Mouse (Mus musculus) ES-E14 (cell line): Measurements from ENCODE around the gene Pik3r2. TPM values are rescaled to one million over a fixed set of nuclear protein-coding genes. Genes with fewer than 3 reads are reported as not detected.

Experiments used
- DNase-seq: peaks from one replicate; pipeline ENCODE4 v3.0.0-alpha.2; 2013; ENCODE audit warnings: low read depth, low spot score
- H3K27ac ChIP-seq: 2 replicates; pipeline ENCODE4 v1.5.1; 2012; ENCODE audit warnings: low read depth, mild to moderate bottlenecking, low read length, moderate library complexity, mixed read lengths; ENCODE audit not compliant: poor library complexity, insufficient read depth, severe bottlenecking
- H3K36me3 ChIP-seq: 2 replicates; pipeline ENCODE4 v1.6.1; 2012; ENCODE audit warnings: mild to moderate bottlenecking, low read length, moderate library complexity, mixed read lengths; ENCODE audit not compliant: control insufficient read depth, poor library complexity, insufficient read depth, severe bottlenecking
- H3K4me1 ChIP-seq, 2 experiments: fragments of 150-350 bp in 1 of 2; sonication (generic) in 1 of 2; 2 replicates each; pipeline ENCODE4 v1.6.1; 2012; ENCODE audit warnings: low read length in 2 of 2, mild to moderate bottlenecking in 1 of 2, mixed read lengths in 1 of 2; ENCODE audit not compliant: control insufficient read depth in 2 of 2, insufficient read depth in 2 of 2, poor library complexity in 1 of 2
- H3K4me3 ChIP-seq, 2 experiments: fragments of 150-350 bp in 1 of 2; sonication (generic) in 1 of 2; 2 replicates each; pipeline ENCODE4 v1.5.1; 2012; ENCODE audit warnings: low read length in 2 of 2, low read depth in 1 of 2, mild to moderate bottlenecking in 1 of 2, mixed read lengths in 1 of 2; ENCODE audit not compliant: insufficient read depth in 1 of 2, poor library complexity in 1 of 2, severe bottlenecking in 1 of 2
- H3K9ac ChIP-seq: 2 replicates; pipeline ENCODE4 v1.6.1; 2012; ENCODE audit warnings: low read depth, mild to moderate bottlenecking, low read length, mixed read lengths; ENCODE audit not compliant: poor library complexity, insufficient read depth, severe bottlenecking
- H3K9me3 ChIP-seq: fragments of 150-350 bp; sonication (generic); 2 replicates; pipeline ENCODE4 v1.6.1; 2012; ENCODE audit warnings: low read depth, mild to moderate bottlenecking, low read length; ENCODE audit not compliant: control insufficient read depth, insufficient read depth
- CHD2 ChIP-seq: IDR thresholded peaks from 2 replicates; pipeline ENCODE4 v1.6.1; 2014; ENCODE audit warnings: mild to moderate bottlenecking, low read depth, low read length, inconsistent platforms
- HCFC1 ChIP-seq: IDR thresholded peaks from 2 replicates; pipeline ENCODE4 v1.6.1; 2012; ENCODE audit warnings: low read length, inconsistent platforms, borderline replicate concordance; ENCODE audit not compliant: insufficient read depth
- MAFK ChIP-seq: IDR thresholded peaks from 2 replicates; pipeline ENCODE4 v1.6.1; 2014; ENCODE audit warnings: mild to moderate bottlenecking, low read depth, low read length, inconsistent platforms; ENCODE audit not compliant: insufficient read depth
- ZC3H11A ChIP-seq: IDR thresholded peaks from 2 replicates; pipeline ENCODE4 v1.6.1; 2012; ENCODE audit warnings: low read depth, mild to moderate bottlenecking, inconsistent platforms, low read length, borderline replicate concordance
- ZNF384 ChIP-seq: IDR thresholded peaks from 2 replicates; pipeline ENCODE4 v1.6.1; 2012; ENCODE audit warnings: low read depth, low read length, inconsistent platforms
- in situ Hi-C, 2 experiments: fragments of 600-800 bp; cut with MboI; formaldehyde crosslinking; loops; one replicate each; pipeline ENCODE4 v1.15.1; 2025; ENCODE audit warnings: low sequenced_read_pairs in 2 of 2, inconsistent platforms in 1 of 2; ENCODE audit not compliant: unreplicated experiment in 2 of 2
- total RNA-seq: library from RNA; depleted of rRNA; stranded (reverse); fragments of 300-350 nt; gene quantifications from 2 replicates; pipeline ENCODE4 v1.2.3, GENCODE M21; 2012

The Pik3r2 gene
- total RNA-seq, 1 experiment: 52.7 TPM

DNA sequence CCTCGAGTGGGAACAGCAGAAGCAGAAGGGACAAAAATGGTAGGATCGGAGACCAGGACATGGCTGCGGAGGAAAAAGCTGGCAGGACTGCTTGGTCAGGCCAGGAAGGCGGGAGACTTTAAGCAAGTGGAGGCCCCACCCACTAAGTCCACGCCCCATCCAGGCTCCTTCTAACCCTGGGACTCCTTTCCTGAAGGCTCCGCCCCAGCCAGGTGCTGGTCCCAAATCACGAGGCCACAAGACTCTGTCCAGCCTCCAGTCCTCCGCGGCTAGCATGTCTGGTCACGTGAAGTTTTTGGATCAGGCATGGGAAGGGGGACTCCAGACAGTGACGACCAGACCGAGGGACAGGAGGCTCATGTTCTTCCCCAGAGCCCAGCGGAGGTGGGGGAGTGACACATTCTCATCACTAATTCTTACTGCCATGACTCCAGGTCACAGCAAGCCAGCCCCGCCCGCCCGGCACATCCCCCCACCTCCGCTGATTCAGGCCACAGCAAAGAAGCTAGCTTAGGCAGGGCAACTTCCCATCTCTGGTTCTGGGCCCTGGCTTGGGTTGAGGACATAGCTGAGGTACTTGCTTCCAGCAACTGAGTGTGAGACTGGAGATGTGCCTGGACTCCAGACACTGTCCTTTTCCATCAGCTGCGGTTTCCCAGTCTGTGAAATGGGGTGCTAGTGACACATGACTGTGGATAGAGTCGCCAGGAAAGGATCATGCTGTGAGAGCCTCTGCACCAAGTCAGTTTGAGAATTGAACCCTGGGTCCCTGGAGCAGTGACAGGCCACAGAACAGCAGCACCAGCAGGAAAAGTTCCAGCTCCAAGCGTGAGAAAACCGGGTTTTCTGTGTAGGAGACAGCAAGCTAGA lies 9.7 kb downstream of the Pik3r2 start:
- TF ChIP-seq CHD2: no peak
- TF ChIP-seq HCFC1: no peak
- TF ChIP-seq ZNF384: no peak
- TF ChIP-seq ZC3H11A: no peak
- TF ChIP-seq MAFK: no peak
- DNase-seq: peak; percentile 86
- in situ Hi-C loops: no loop called here
- Histone ChIP-seq H3K4me1 (peaks cover 8 to 39% of the 10 kb centered on the region in 2 experiments), H3K27ac (no peak overlapping the region; the same call in 1 of the 2 replicates), H3K9me3 (no peaks in the 10 kb centered on the region), H3K36me3 (peaks cover 37% of the 10 kb centered on the region; the same call in 1 of the 2 replicates), H3K9ac (peak overlapping the region; percentile 79), H3K4me3 (peak overlapping the region; percentile 77 to 80)

DNA sequence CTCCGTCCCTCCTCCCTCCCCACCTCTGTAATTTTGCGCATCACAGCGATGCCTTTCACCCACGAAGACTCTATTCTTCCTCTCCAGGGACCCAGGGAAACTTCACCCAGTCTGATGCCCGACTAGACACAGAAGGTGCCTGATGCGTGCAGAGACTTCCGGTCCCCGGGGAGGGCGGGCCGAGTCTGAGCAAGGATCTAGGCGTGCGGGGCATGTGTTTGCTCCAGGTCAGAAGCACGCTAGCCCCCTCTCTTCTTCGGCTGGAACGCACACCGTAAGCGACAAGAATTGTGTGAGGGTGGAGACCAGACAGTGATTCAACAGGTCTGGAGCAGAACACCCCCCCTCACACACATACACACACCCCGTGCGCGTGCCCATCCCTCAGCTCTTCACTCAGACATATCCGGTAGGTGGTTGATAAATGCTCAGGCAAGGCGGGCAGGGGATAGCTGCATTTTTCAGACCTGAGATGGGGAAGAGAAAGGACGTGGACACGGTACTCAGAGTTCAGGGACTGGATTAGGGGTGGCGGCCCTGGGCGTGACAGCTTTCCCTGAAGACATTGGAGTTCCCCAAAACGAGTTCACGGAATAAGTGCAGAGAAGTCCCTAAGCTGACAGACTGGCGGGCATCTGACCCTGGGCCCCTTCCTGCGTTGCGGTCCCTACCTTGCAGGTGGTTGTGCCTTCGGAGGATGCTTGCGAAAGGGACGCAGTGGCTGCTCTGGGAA lies 10.5 kb downstream of the Pik3r2 start:
- Histone ChIP-seq H3K9me3 (no peaks in the 10 kb centered on the region), H3K4me1 (peaks cover 14 to 37% of the 10 kb centered on the region in 2 experiments), H3K36me3 (peaks cover 29% of the 10 kb centered on the region; the same call in 1 of the 2 replicates), H3K4me3 (peak overlapping the region; percentile 77 to 80), H3K9ac (peak overlapping the region; percentile 79), H3K27ac (no peak overlapping the region)
- in situ Hi-C loops: no loop called here
- DNase-seq: no peak
- TF ChIP-seq CHD2 (no peak), ZC3H11A (no peak), ZNF384 (no peak), MAFK (no peak), HCFC1 (no peak)

DNA sequence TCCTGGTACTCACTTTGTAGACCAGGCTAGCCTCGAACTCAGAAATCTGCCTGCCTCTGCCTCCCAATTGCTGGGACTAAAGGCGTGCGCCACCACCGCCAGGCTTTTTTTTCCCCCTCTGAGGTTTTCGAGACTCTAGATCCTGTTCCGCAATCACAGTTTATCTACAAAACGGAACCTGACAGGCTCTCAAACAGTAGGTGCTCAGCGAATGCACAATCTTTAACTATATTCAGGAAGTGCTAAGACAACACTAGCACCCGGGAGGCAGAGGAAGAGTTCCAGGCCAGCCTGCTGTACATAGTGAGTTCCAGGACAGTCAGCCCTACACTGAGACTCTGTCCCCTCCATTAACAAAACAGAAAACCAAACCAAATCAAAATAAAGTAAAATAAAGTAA lies 11.2 kb downstream of the Pik3r2 start:
- Histone ChIP-seq H3K36me3 (peaks cover 23% of the 10 kb centered on the region; the same call in 1 of the 2 replicates), H3K27ac (no peak overlapping the region), H3K9me3 (no peaks in the 10 kb centered on the region), H3K4me3 (peak overlapping the region in 1 of 2 experiments; percentile 80; a peak in 3 of 4 replicates), H3K4me1 (peaks cover 14 to 33% of the 10 kb centered on the region in 2 experiments), H3K9ac (no peak overlapping the region)
- DNase-seq: no peak
- in situ Hi-C loops: no loop called here
- TF ChIP-seq CHD2 (no peak), MAFK (no peak), HCFC1 (no peak), ZC3H11A (no peak), ZNF384 (no peak)

DNA sequence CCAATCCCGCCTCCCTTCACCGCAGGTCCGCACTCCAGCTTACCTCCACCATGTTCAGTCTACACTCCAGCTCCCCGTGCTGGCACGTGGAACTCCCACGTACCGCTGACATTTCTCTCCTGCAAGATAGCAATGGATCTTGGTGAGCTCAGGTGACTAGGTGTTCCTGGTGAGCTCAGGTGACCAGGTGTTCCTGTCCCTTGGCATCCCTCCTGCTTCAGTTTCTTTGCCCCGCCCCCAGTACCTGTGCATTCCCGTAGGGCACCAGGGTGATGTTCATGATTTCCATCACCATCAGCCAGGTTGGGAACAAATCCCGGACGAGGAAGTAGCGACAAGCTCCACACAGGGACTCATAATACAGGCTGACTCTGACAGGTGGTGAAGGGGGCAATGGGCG lies 11.8 kb downstream of the Pik3r2 start:
- in situ Hi-C loops: no loop called here
- H3K27ac ChIP-seq: no peak overlapping the region
- no peak overlapping the region for H3K4me3 ChIP-seq
- DNase-seq: no peak
- H3K9ac ChIP-seq: no peak overlapping the region
- no peak for TF ChIP-seq ZNF384
- H3K36me3 ChIP-seq: peaks cover 23% of the 10 kb centered on the region; the same call in 1 of the 2 replicates
- no peaks in the 10 kb centered on the region for H3K9me3 ChIP-seq
- peaks cover 16 to 32% of the 10 kb centered on the region in 2 experiments for H3K4me1 ChIP-seq
